Mouse (Mus musculus) hindbrain, embryonic 16.5 days (tissue): ENCODE measurements at regions not wholly inside any gene's neighbourhood (a gene's known extent, or its start where the extent isn't known, plus 50 kb on each side); places are given as distances from the start of the nearest gene placed in this dataset.

Experiments
- ATAC-seq: fragments of 200-750 bp; cut with Nextera tagmentation; 2 replicates; pipeline ENCODE4 v1.8.0; 2017; ENCODE audit warnings: moderate TSS enrichment, moderate library complexity
- H3K27ac ChIP-seq: fragments of 300-500 bp; sonication (generic); 2 replicates; pipeline ENCODE4 v1.5.1; 2014; ENCODE audit warnings: low read depth, mild to moderate bottlenecking, control low read depth, low read length, moderate library complexity
- H3K27me3 ChIP-seq: fragments of 300-500 bp; sonication (generic); replicated peaks from 2 replicates; pipeline ENCODE4 v1.6.1; 2014; ENCODE audit warnings: low read length; ENCODE audit not compliant: control insufficient read depth, insufficient read depth
- H3K36me3 ChIP-seq: fragments of 300-500 bp; sonication (generic); 2 replicates; pipeline ENCODE4 v1.6.1; 2014; ENCODE audit warnings: mild to moderate bottlenecking, low read length, moderate library complexity, mixed read lengths; ENCODE audit not compliant: control insufficient read depth, insufficient read depth
- H3K4me1 ChIP-seq: fragments of 300-500 bp; sonication (generic); 2 replicates; pipeline ENCODE4 v1.6.1; 2014; ENCODE audit warnings: low read depth, low read length; ENCODE audit not compliant: control insufficient read depth, insufficient read depth
- H3K4me2 ChIP-seq: fragments of 300-500 bp; sonication (generic); 2 replicates; pipeline ENCODE4 v1.6.1; 2014; ENCODE audit warnings: mild to moderate bottlenecking, low read length, control low read depth, moderate library complexity
- H3K4me3 ChIP-seq: fragments of 300-500 bp; sonication (generic); 2 replicates; pipeline ENCODE4 v1.5.1; 2014; ENCODE audit warnings: mild to moderate bottlenecking, low read length, control low read depth, moderate library complexity
- H3K9ac ChIP-seq: fragments of 300-500 bp; sonication (generic); 2 replicates; pipeline ENCODE4 v1.6.1; 2014; ENCODE audit warnings: low read depth, mild to moderate bottlenecking, control low read depth, low read length, moderate library complexity
- H3K9me3 ChIP-seq: fragments of 300-500 bp; sonication (generic); 2 replicates; pipeline ENCODE4 v1.6.1; 2014; ENCODE audit warnings: mild to moderate bottlenecking, low read length, moderate library complexity; ENCODE audit not compliant: control insufficient read depth
- WGBS: fragments of 180-500 bp; shearing (Covaris S2); extraction: QIAGEN DNeasy Blood & Tissue Kit; methylation state at CpG from one replicate; pipeline ENCODE4 v1.1.7; 2014; 5-methylcytosine and 5-hydroxymethylcytosine counted together

DNA sequence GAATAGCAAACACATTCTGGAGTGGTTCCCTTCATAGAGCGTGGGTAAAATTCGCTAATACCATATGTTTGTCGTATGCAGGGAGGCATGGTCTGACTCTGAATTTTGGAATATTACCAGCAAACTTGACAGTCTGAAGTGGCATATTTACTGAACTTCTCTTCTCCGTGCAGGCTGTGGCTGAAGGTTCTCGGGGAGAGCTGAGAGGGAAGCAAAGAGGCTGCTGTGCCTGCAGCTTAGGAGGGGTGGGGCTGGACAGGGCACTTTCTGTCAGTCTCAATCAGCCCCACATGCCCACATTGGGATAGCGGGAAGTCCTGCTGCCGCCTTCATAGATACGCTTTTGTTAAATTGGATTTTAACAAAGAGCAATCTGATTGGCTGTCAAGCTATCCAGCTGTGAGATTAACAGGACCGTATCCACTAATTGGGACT is 584.8 kb upstream of the Mpdz start:
- H3K9me3 ChIP-seq: no peaks in the 10 kb centered on the region
- no peaks in the 10 kb centered on the region for H3K36me3 ChIP-seq
- peak overlapping the region; percentile 44 for H3K4me2 ChIP-seq
- H3K4me1 ChIP-seq: no peaks in the 10 kb centered on the region
- 40% methylated on average over 9 of the region's 9 CpGs for WGBS
- H3K27ac ChIP-seq: no peak overlapping the region
- H3K9ac ChIP-seq: peak overlapping the region; percentile 23; the same call in 1 of the 2 replicates
- H3K4me3 ChIP-seq: peak overlapping the region; percentile 18; the same call in 1 of the 2 replicates
- peak; percentile 73; the same call in 1 of the 2 replicates for ATAC-seq
- H3K27me3 ChIP-seq: no peaks in the 10 kb centered on the region

DNA sequence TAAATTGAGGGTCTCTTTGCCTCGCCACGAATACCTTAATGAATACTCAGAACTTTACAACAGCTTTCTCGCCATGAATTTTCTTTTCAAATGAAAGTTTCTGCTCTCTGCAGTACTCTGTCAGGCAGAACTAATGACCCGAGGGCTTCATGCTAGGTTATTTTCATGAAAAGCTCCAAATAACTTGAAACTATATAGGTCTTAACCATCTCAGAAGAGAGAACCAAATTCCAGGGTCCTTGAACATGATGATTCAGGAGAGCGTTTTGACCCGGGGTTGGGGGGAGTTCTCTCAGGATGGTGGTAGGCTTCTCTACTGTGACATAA is 558.8 kb upstream of the Mpdz start:
- Histone ChIP-seq H3K27ac (no peak overlapping the region), H3K9ac (no peak overlapping the region), H3K36me3 (no peaks in the 10 kb centered on the region), H3K27me3 (no peaks in the 10 kb centered on the region), H3K4me3 (no peak overlapping the region), H3K9me3 (no peaks in the 10 kb centered on the region), H3K4me1 (no peaks in the 10 kb centered on the region; the same call in 1 of the 2 replicates), H3K4me2 (no peak overlapping the region)
- no peak for ATAC-seq
- WGBS: 83% methylated on average over 6 of the region's 6 CpGs

GRCm38 (mm10) chr4:82000590-82001405 is 558.2 kb upstream of the Mpdz start:
- ATAC-seq: peak; percentile 52
- 68% methylated on average over 19 of the region's 19 CpGs for WGBS
- H3K27ac ChIP-seq: no peak overlapping the region; the same call in 1 of the 2 replicates

GRCm38 (mm10) chr4:81999654-82000314 is 557.2 kb upstream of the Mpdz start:
- 32% methylated on average over 11 of the region's 11 CpGs for WGBS
- H3K4me3 ChIP-seq: no peak overlapping the region
- peak overlapping the region; percentile 24 for H3K4me2 ChIP-seq
- ATAC-seq: peak; percentile 73
- no peak overlapping the region for H3K27ac ChIP-seq
- no peaks in the 10 kb centered on the region for H3K27me3 ChIP-seq
- no peaks in the 10 kb centered on the region; the same call in 1 of the 2 replicates for H3K4me1 ChIP-seq
- no peak overlapping the region for H3K9ac ChIP-seq
- H3K9me3 ChIP-seq: no peaks in the 10 kb centered on the region
- no peaks in the 10 kb centered on the region for H3K36me3 ChIP-seq

More at GRCm38 (mm10) chr4:82000590-82001405, 558.2 kb upstream of the Mpdz start:
- H3K9ac ChIP-seq: no peak overlapping the region
- H3K9me3 ChIP-seq: no peaks in the 10 kb centered on the region
- no peak overlapping the region for H3K4me3 ChIP-seq
- H3K36me3 ChIP-seq: no peaks in the 10 kb centered on the region
- H3K4me1 ChIP-seq: no peaks in the 10 kb centered on the region; the same call in 1 of the 2 replicates
- no peaks in the 10 kb centered on the region for H3K27me3 ChIP-seq
- H3K4me2 ChIP-seq: no peak overlapping the region

- H3K27me3 ChIP-seq: no peaks in the 10 kb centered on the region
- no peaks in the 10 kb centered on the region for H3K36me3 ChIP-seq
- H3K9ac ChIP-seq: no peak overlapping the region
- H3K9me3 ChIP-seq: no peaks in the 10 kb centered on the region
- no peak overlapping the region for H3K4me2 ChIP-seq
- H3K4me3 ChIP-seq: no peak overlapping the region
- WGBS: 84% methylated on average over 3 of the region's 3 CpGs
- ATAC-seq: no peak
- H3K4me1 ChIP-seq: no peaks in the 10 kb centered on the region; the same call in 1 of the 2 replicates
- H3K27ac ChIP-seq: no peak overlapping the region
Observed at GRCm38 (mm10) chr4:81999093-81999492, 556.5 kb upstream of the Mpdz start.

DNA sequence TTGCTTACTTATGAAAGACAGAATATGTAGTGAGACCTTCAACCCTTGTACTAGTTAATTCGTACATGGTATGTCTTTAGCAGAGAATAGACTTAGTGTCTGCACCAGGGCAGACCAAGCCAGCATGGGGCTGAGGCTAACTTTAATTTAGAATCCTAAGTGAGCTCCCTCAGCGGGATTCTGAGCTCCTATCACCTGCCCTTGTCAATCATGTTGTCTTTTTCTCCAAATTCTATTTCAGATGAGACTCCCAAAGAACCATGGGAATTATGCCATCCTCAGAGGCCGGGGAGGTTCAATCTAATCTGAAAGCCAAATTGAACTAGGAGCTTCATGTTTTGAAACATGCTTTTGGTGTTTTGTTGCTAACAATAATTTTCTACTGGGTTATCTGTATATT is 553.8 kb upstream of the Mpdz start:
- Histone ChIP-seq H3K9me3 (no peaks in the 10 kb centered on the region), H3K4me2 (no peak overlapping the region), H3K27me3 (no peaks in the 10 kb centered on the region), H3K36me3 (no peaks in the 10 kb centered on the region), H3K4me3 (no peak overlapping the region), H3K27ac (no peak overlapping the region), H3K9ac (no peak overlapping the region), H3K4me1 (no peaks in the 10 kb centered on the region; the same call in 1 of the 2 replicates)
- no peak for ATAC-seq
- WGBS: 59% methylated on average over 3 of the region's 3 CpGs

- no peak overlapping the region for H3K4me3 ChIP-seq
- H3K27me3 ChIP-seq: no peaks in the 10 kb centered on the region
- no peak overlapping the region for H3K27ac ChIP-seq
- H3K9ac ChIP-seq: no peak overlapping the region
- no peaks in the 10 kb centered on the region for H3K36me3 ChIP-seq
- ATAC-seq: no peak
- no peak overlapping the region for H3K4me2 ChIP-seq
- no peaks in the 10 kb centered on the region; the same call in 1 of the 2 replicates for H3K4me1 ChIP-seq
- no peaks in the 10 kb centered on the region for H3K9me3 ChIP-seq
- WGBS: 89% methylated on average over 3 of the region's 3 CpGs
Observed at GRCm38 (mm10) chr4:81995243-81995642, 552.6 kb upstream of the Mpdz start.

DNA sequence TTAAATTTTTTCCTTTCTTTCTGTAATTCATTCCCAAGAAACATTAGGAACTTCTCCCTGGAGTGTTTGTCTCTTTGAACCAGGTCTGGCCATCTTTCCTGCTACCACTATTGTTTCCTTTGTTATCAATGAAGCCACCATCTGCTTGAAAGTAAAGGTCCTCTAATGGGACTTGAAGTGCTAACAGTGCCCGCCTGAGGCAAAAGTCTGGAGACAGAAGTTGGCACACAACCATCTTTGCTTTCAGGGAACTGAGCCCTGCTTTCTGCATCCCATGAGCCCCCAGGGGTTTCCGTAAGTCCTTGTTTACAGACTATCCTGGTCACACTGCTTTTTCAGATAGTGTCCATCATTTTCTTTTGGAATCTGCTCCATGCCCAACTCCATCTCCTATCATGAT is 546.2 kb upstream of the Mpdz start:
- Histone ChIP-seq H3K9me3 (no peaks in the 10 kb centered on the region), H3K9ac (no peak overlapping the region), H3K4me3 (no peak overlapping the region), H3K4me1 (no peaks in the 10 kb centered on the region), H3K27ac (no peak overlapping the region), H3K27me3 (no peaks in the 10 kb centered on the region), H3K36me3 (no peaks in the 10 kb centered on the region), H3K4me2 (no peak overlapping the region)
- 63% methylated on average over 2 of the region's 2 CpGs for WGBS
- no peak for ATAC-seq

- no peak overlapping the region for H3K9ac ChIP-seq
- no peak for ATAC-seq
- no peak overlapping the region for H3K27ac ChIP-seq
- H3K9me3 ChIP-seq: no peaks in the 10 kb centered on the region
- no peaks in the 10 kb centered on the region for H3K27me3 ChIP-seq
- H3K4me1 ChIP-seq: no peaks in the 10 kb centered on the region
- 70% methylated on average over 4 of the region's 4 CpGs for whole genome bisulfite sequencing
- H3K4me3 ChIP-seq: no peak overlapping the region
- no peak overlapping the region for H3K4me2 ChIP-seq
- H3K36me3 ChIP-seq: no peaks in the 10 kb centered on the region
Observed at GRCm38 (mm10) chr4:81986616-81987015, 544.0 kb upstream of the Mpdz start.
